ENCODE assay signal across 17 mouse cellular contexts in the genomic region with DNA sequence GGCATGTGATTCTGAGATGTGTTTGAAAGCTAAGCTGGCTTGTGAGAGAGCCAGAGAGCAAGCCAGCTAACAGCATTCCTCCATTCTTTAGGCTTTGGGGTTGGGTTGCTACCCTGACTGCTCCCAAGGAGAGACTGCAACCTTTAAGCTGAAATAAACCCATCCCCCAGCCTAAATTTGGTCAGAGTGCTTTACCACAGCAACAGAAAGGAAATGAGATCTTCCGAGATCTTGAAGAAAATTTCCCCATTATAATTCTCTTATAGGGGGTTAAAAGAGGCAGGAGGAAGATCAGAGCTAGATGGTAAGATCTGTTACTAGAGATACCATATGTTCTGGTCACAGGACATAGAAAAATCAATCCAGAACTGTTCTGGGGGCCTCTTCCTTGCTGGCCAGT. TPM values are rescaled to one million over a fixed set of nuclear protein-coding genes. Genes with fewer than 3 reads are reported as not detected.
DNase-seq lines count a peak whose midpoint lies in the region; ATAC-seq and TF ChIP-seq lines count a peak whose summit lies in the region.
"Had no signal": no experiment of that assay in that cellular context is flagged by ENCODE, and none has a peak within 500 bp of the region (broad histone marks: within the 10 kb centered on the region; RNA-seq: fewer than 3 reads in every experiment).

No protein-coding gene starts in this region.

- no peak for ATAC-seq in intestine, embryonic 16.5 days
- no peak for ATAC-seq in intestine, embryonic 15.5 days
- peak; percentile 57 for ATAC-seq in common myeloid progenitor, adult 5-6 weeks (replicated peaks; ENCODE audit: low read depth, poor library complexity, severe bottlenecking)
- no peak for ATAC-seq in midbrain, postnatal 0 days (ENCODE audit: low FRiP score)
- ATAC-seq: forebrain, embryonic 13.5 days had no signal

- H3K4me3 ChIP-seq in intestine, embryonic 16.5 days (ENCODE audit: low read length) = no peak overlapping the region
- no peak overlapping the region for H3K4me3 ChIP-seq in intestine, embryonic 15.5 days (replicated peaks)
- H3K4me3 ChIP-seq in midbrain, postnatal 0 days (ENCODE audit: low read depth, low read length) = no peak overlapping the region
- H3K4me3 ChIP-seq: embryonic facial prominence, embryonic 12.5 days; forebrain, embryonic 13.5 days; limb, embryonic 12.5 days; myocyte had no signal

- H3K27ac ChIP-seq in intestine, embryonic 16.5 days (ENCODE audit: low read length) = 0 out of 2 replicates have a peak overlapping the region, but pooled peaks have one; percentile 1
- H3K27ac ChIP-seq in intestine, embryonic 15.5 days = no peak overlapping the region
- H3K27ac ChIP-seq in midbrain, postnatal 0 days (ENCODE audit: low read depth, low read length) = no peak overlapping the region
- H3K27ac ChIP-seq: embryonic facial prominence, embryonic 12.5 days; forebrain, embryonic 13.5 days; hindbrain, postnatal 0 days; limb, embryonic 12.5 days had no signal

- H3K27me3 ChIP-seq in intestine, embryonic 16.5 days (replicated peaks; ENCODE audit: control insufficient read depth, insufficient read depth, low read length) = no peaks in the 10 kb centered on the region
- no peaks in the 10 kb centered on the region for H3K27me3 ChIP-seq in intestine, embryonic 15.5 days (replicated peaks)
- H3K27me3 ChIP-seq in splenic B cell, adult 2 months (ENCODE audit: control insufficient read depth, insufficient read depth, low read length, poor library complexity, severe bottlenecking) = no peaks in the 10 kb centered on the region
- no peaks in the 10 kb centered on the region for H3K27me3 ChIP-seq in midbrain, postnatal 0 days (ENCODE audit: insufficient read depth, low read length)
- H3K27me3 ChIP-seq: embryonic facial prominence, embryonic 12.5 days; forebrain, embryonic 13.5 days; limb, embryonic 12.5 days had no signal

- no peak overlapping the region for H3K9ac ChIP-seq in intestine, embryonic 16.5 days (ENCODE audit: low read depth, low read length)
- no peak overlapping the region for H3K9ac ChIP-seq in intestine, embryonic 15.5 days
- no peak overlapping the region for H3K9ac ChIP-seq in midbrain, postnatal 0 days (replicated peaks; ENCODE audit: low read length, poor library complexity, severe bottlenecking)
- H3K9ac ChIP-seq: embryonic facial prominence, embryonic 12.5 days; forebrain, embryonic 13.5 days; limb, embryonic 12.5 days had no signal

- no peak for TF ChIP-seq CTCF in midbrain, postnatal 0 days (IDR thresholded peaks at IDR 0.05)

- no peaks in the 10 kb centered on the region for H3K36me3 ChIP-seq in intestine, embryonic 16.5 days (ENCODE audit: control insufficient read depth, insufficient read depth, low read length)
- H3K36me3 ChIP-seq in intestine, embryonic 15.5 days = no peaks in the 10 kb centered on the region
- no peaks in the 10 kb centered on the region for H3K36me3 ChIP-seq in splenic B cell, adult 2 months (ENCODE audit: control insufficient read depth, insufficient read depth, low read length, poor library complexity, severe bottlenecking)
- H3K36me3 ChIP-seq in midbrain, postnatal 0 days (ENCODE audit: insufficient read depth, low read length) = no peaks in the 10 kb centered on the region
- H3K36me3 ChIP-seq: embryonic facial prominence, embryonic 12.5 days; limb, embryonic 12.5 days had no signal

- 88% methylated on average over 1 of the region's 1 CpGs for WGBS in intestine, embryonic 16.5 days
- WGBS in intestine, embryonic 15.5 days = 86% methylated on average over 1 of the region's 1 CpGs
- WGBS in midbrain, postnatal 0 days = 88% methylated on average over 1 of the region's 1 CpGs

- DNase-seq in thymus, postnatal 0 days (ENCODE audit: low spot score) = peak; percentile 37
- no peak for DNase-seq in thymus, adult 18-20 months
- peak; percentile 28 for DNase-seq in splenic B cell, adult 2 months (ENCODE audit: low read depth, low spot score)
- no peak for DNase-seq in midbrain, postnatal 0 days (ENCODE audit: low spot score)
- DNase-seq in embryo, embryonic 11 days = no peak
- DNase-seq: cerebellum, adult 9-10 months had no signal

- H3K9me3 ChIP-seq in intestine, embryonic 16.5 days (ENCODE audit: control insufficient read depth, low read length) = no peaks in the 10 kb centered on the region
- no peaks in the 10 kb centered on the region for H3K9me3 ChIP-seq in intestine, embryonic 15.5 days
- H3K9me3 ChIP-seq in midbrain, postnatal 0 days (ENCODE audit: low read length) = peaks cover 1% of the 10 kb centered on the region; the same call in 1 of the 2 replicates

- no peaks in the 10 kb centered on the region for H3K4me1 ChIP-seq in intestine, embryonic 16.5 days (ENCODE audit: control insufficient read depth, insufficient read depth, low read length)
- 0 out of 2 replicates have a peak, but pooled peaks cover 3% of the 10 kb centered on the region for H3K4me1 ChIP-seq in intestine, embryonic 15.5 days (replicated peaks)
- no peaks in the 10 kb centered on the region for H3K4me1 ChIP-seq in midbrain, postnatal 0 days (ENCODE audit: insufficient read depth, low read length)
- H3K4me1 ChIP-seq: embryonic facial prominence, embryonic 12.5 days; forebrain, embryonic 13.5 days had no signal

- H3K4me2 ChIP-seq in intestine, embryonic 16.5 days (ENCODE audit: low read depth, low read length) = no peak overlapping the region
- no peak overlapping the region for H3K4me2 ChIP-seq in intestine, embryonic 15.5 days (replicated peaks)
- H3K4me2 ChIP-seq in midbrain, postnatal 0 days (ENCODE audit: low read depth, low read length, poor library complexity, severe bottlenecking) = no peak overlapping the region
- H3K4me2 ChIP-seq: embryonic facial prominence, embryonic 12.5 days; forebrain, embryonic 13.5 days; limb, embryonic 12.5 days had no signal

RNA-seq across cellular contexts. Expression of gene E330021D16Rik, which starts 34.6 kb away (rescaled TPM):
- not detected in 2 replicates for polyA plus RNA-seq in intestine, embryonic 16.5 days (2015; fragmentation: Nextera tagmentation; extraction: Ambion mirVana)
- polyA plus RNA-seq in intestine, embryonic 15.5 days (2015; fragmentation: Nextera tagmentation; extraction: Ambion mirVana) = 0.19 TPM in 1 of 2 replicates, not detected in the other
- polyA plus RNA-seq in thymus, postnatal 0 days (2015; fragmentation: Nextera tagmentation; extraction: Ambion mirVana) = 0.08 and 0.13 TPM in 2 replicates
- total RNA-seq in common myeloid progenitor, adult 5-6 weeks (2017) = not detected in 2 replicates
- not detected in 2 replicates for total RNA-seq in midbrain, postnatal 0 days (2014; rRNA removed)
- polyA plus RNA-seq in midbrain, postnatal 0 days (2015; fragmentation: Nextera tagmentation; extraction: Ambion mirVana) = not detected in 2 replicates
- total RNA-seq: gastrocnemius, postnatal 25 days; hindbrain, postnatal 0 days; layer of hippocampus, postnatal 25 days; megakaryocyte-erythroid progenitor cell, adult 5-6 weeks had no signal
- polyA plus RNA-seq: embryonic facial prominence, embryonic 12.5 days; forebrain, embryonic 13.5 days; hindbrain, postnatal 0 days; limb, embryonic 12.5 days; myocyte had no signal

RNA-seq across cellular contexts. Expression of gene Atf7ip, which starts 56.0 kb away (rescaled TPM):
- polyA plus RNA-seq in intestine, embryonic 16.5 days (2015; fragmentation: Nextera tagmentation; extraction: Ambion mirVana) = 17.6 and 21.0 TPM in 2 replicates
- 24.1 and 25.4 TPM in 2 replicates for polyA plus RNA-seq in intestine, embryonic 15.5 days (2015; fragmentation: Nextera tagmentation; extraction: Ambion mirVana)
- polyA plus RNA-seq in thymus, postnatal 0 days (2015; fragmentation: Nextera tagmentation; extraction: Ambion mirVana) = 26.5 and 28.5 TPM in 2 replicates
- 72.9 and 86.2 TPM in 2 replicates for total RNA-seq in common myeloid progenitor, adult 5-6 weeks (2017)
- 43.1 and 55.2 TPM in 2 replicates for total RNA-seq in midbrain, postnatal 0 days (2014; rRNA removed)
- 18.9 and 28.7 TPM in 2 replicates for polyA plus RNA-seq in midbrain, postnatal 0 days (2015; fragmentation: Nextera tagmentation; extraction: Ambion mirVana)

Comparison
In these comparisons a context has a peak if more than half of its experiments do, and no peak if none do; other contexts are left out.
1. DNase-seq: peak in thymus, postnatal 0 days (single experiment) and splenic B cell, adult 2 months (single experiment); none in thymus, adult 18-20 months (0 of 2), midbrain, postnatal 0 days (single experiment) and embryo, embryonic 11 days (single experiment).